Mouse (Mus musculus): ENCODE results near the gene Mogs.

Gene Mogs

GRCm38 (mm10) chr6:83115011-83115671 is at the start of gene Mogs:
Mogs (plus strand) TSS chr6:83115496.
- DNase-seq: peak; percentile 95

- DNase-seq: no peak
These were observed 49.3 kb upstream of the Mogs start for GRCm38 (mm10) chr6:83065995-83066394.

- no peak for DNase-seq
These were observed 48.9 kb upstream of the Mogs start for GRCm38 (mm10) chr6:83066441-83066840.

- DNase-seq: peak; percentile 11
These were observed 47.1 kb upstream of the Mogs start for GRCm38 (mm10) chr6:83068221-83068620.

DNA sequence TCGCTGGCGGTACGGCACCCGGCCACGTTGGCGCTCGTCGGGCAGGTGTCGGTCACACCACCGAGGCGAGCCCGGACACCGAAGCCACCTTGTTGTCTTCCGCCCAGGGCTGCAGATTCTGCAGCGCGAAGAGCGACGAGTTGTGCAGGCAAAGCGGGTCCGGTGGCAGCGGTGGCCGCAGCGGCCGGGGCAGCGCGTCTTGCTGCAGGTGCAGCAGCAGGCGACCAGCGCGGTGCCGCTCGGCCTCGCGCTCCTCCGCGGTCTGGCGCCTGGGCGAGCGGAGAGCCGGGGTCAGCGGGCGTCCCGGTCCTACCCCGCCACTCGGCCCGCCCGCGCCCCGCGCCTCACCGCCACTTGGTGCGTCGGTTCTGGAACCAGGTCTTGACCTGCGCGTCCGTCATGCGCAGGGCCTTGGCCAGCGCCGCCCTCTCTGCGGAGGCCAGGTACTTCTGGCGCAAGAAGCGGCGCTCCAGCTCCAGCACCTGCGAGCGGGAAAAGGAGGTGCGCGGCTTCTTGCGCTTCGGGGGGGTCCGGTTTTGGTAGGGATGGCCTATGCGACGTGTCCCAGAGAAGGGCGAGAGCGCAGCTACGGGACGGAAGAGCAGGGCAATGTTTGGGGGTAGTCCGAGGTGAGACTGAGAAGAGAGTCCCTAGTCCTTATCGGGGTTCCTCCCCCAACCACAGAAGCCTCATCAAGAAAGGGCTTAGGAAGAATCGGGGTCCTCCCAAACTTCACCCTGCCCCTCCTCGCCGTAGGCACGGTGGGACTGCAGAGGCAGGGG is 46.4 kb upstream of the Mogs start:
- DNase-seq: peak; percentile 59

- DNase-seq: peak; percentile 42
These were observed 45.6 kb upstream of the Mogs start for GRCm38 (mm10) chr6:83069488-83070246.

DNA sequence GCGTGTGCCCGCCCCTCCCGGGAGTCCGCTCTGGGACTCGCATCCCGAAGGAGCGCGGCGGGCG is 45.2 kb upstream of the Mogs start, which contains the start of gene Tlx2:
TSS of gene Tlx2 (minus strand) at position 47 of the 64 bp plus-strand sequence.
- DNase-seq: no peak

- DNase-seq: peak; percentile 51
These were observed 44.7 kb upstream of the Mogs start for GRCm38 (mm10) chr6:83070311-83071219.

GRCm38 (mm10) chr6:83071220-83071619 is 44.1 kb upstream of the Mogs start:
- no peak for DNase-seq

GRCm38 (mm10) chr6:83074979-83075378 is 40.3 kb upstream of the Mogs start:
- no peak for DNase-seq

DNA sequence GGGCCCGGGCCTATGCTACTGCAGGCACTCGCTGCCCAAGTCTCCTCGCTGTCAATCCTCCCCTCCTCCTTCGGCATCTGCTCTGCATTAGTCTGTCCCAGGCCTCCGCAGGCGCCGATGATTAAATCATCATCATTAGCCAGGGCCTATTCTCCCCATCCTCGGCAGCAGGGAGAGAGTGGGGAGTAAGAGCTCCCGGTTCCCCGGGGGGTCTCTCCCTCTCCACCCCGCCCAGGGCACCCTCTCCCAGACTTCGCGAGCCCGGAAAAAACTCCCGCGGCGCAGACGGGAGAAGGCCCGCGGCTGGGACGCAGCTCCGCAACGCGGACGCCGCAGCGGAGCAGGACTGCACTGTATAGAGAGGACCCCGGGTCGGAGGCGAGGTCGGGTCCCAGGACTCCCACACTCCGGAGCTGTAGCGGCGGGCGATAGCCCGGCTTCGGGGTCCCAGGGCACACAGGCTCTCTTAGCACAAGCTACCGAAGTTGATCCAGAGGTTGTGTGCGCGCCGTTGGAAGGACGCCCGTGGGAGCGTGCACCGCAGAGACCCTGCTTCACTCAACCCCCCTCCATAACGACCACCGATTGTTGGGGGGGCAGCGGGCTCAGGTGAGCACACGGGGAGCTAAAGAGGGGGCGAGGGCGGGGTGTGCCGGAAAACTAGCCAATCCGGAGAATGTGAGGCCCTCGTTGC is 37.5 kb upstream of the Mogs start, which contains the start of gene Pcgf1:
TSS of gene Pcgf1 (plus strand) at position 240 of the 694 bp plus-strand sequence.
- DNase-seq: no peak

GRCm38 (mm10) chr6:83078324-83078858 is 36.9 kb upstream of the Mogs start:
- peak; percentile 100 for DNase-seq

DNA sequence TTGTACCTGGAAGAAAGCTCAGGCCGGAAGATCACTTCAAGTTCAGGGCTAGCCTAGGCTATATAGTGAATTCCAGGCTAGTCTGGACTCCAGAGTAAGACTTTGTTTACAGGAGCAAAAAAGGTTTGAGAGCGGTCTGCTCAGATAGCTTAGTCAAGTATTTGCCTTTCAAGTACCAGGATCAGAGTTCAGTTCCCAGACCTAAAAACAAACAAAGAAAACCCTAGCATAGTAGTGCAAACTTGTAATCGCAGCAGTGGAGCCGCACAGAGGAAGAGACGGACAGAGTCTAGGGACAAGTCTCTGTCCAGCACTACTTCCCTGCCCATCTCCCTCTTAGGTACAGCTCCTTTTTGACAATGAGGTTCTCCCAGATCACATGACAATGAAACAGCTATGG is 35.1 kb upstream of the Mogs start:
- no peak for DNase-seq

GRCm38 (mm10) chr6:83083497-83083896 is 31.8 kb upstream of the Mogs start:
- DNase-seq: no peak

- no peak for DNase-seq
These were observed 30.8 kb upstream of the Mogs start for GRCm38 (mm10) chr6:83084477-83084876.

GRCm38 (mm10) chr6:83086121-83087035 is 28.9 kb upstream of the Mogs start, which contains the start of gene Lbx2:
Lbx2 (plus strand) TSS chr6:83086367.
- peak; percentile 13 for DNase-seq

GRCm38 (mm10) chr6:83087205-83087925 is 27.9 kb upstream of the Mogs start:
- peak; percentile 52 for DNase-seq

GRCm38 (mm10) chr6:83087926-83088260 is 27.4 kb upstream of the Mogs start:
- DNase-seq: no peak

GRCm38 (mm10) chr6:83092416-83093127 is 22.7 kb upstream of the Mogs start:
- peak; percentile 23 for DNase-seq

DNA sequence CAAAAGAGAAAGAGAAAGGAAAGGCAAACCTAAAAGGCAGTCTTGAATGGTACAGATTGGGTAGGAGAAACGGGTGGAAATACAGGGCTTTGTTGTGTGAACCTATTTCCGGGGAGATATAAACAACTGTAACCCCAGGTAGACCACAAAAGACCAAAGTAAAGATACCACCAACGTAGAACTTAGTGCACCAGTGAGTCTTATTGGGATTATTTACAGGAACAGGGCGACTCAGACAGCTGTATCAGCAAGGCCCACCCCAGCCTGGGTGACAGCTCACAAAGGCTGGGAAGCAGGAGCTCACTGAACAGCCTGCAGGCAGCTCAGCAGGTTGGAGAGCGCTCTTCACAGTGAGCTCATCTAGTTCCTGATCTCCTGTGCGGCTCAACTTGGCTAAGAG is 19.3 kb upstream of the Mogs start:
- no peak for DNase-seq

Data from kidney, adult 18-20 months (tissue).